Mouse (Mus musculus) cerebellum, adult 2 months (tissue): ENCODE results near the gene Cd209a.

ENCODE experiments used
- CTCF ChIP-seq: fragments of 200-500 bp; IDR thresholded peaks from 2 replicates; pipeline ENCODE4 v1.5.1; 2011; ENCODE audit warnings: low read depth, mild to moderate bottlenecking, control low read depth, low read length, moderate library complexity, borderline replicate concordance; ENCODE audit not compliant: insufficient read depth
- POLR2A ChIP-seq: fragments of 200-500 bp; IDR thresholded peaks from 2 replicates; pipeline ENCODE4 v1.6.1; 2011; ENCODE audit warnings: low read length, control low read depth, borderline replicate concordance; ENCODE audit not compliant: insufficient read depth

DNA sequence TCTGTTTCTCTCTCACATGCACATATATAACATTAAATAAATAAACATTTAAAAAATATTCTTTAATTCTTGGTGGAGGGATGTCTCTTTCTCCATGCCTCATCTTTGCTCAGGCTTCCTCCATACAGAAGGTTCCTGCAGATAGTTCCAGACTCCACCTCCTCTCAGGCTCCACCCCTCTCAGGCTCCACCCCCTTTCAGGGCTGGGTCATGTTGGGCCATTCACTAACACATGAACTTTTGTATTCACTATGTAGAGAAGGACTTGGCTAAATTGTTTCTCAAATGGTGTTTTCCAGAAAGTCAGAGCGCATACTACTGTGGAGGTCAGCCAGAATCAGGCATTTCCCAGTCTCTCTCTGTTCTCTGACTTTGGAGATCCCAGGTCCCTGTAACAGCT lies 47.3 kb downstream of the Cd209a start:
- no peak for TF ChIP-seq CTCF
- no peak for TF ChIP-seq POLR2A
